Mouse (Mus musculus) liver, postnatal 0 days (tissue): ENCODE measurements at regions not wholly inside any gene's neighbourhood (a gene's known extent, or its start where the extent isn't known, plus 50 kb on each side); places are given as distances from the start of the nearest gene placed in this dataset.

Experiments
- ATAC-seq: fragments of 200-750 bp; cut with Nextera tagmentation; 2 replicates; pipeline ENCODE4 v1.8.0; 2017; ENCODE audit warnings: mild to moderate bottlenecking, moderate library complexity
- DNase-seq: peaks from one replicate; pipeline ENCODE4 v3.0.0-alpha.2; 2016
- H3K27ac ChIP-seq: fragments of 300-500 bp; sonication (generic); 2 replicates; pipeline ENCODE4 v1.5.1; 2014; ENCODE audit warnings: antibody characterized with exemption, moderate library complexity, mild to moderate bottlenecking, low read depth
- H3K27me3 ChIP-seq: fragments of 300-500 bp; sonication (generic); 2 replicates; pipeline ENCODE4 v1.6.1; 2014; ENCODE audit warnings: low read length, control low read depth, mixed read lengths; ENCODE audit not compliant: insufficient read depth
- H3K36me3 ChIP-seq: fragments of 300-500 bp; sonication (generic); replicated peaks from 2 replicates; pipeline ENCODE4 v1.6.1; 2014; ENCODE audit warnings: mild to moderate bottlenecking, control low read depth, low read length, moderate library complexity, mixed read lengths; ENCODE audit not compliant: insufficient read depth
- H3K4me1 ChIP-seq: fragments of 300-500 bp; sonication (generic); 2 replicates; pipeline ENCODE4 v1.6.1; 2014; ENCODE audit warnings: antibody characterized with exemption, mild to moderate bottlenecking, control low read depth; ENCODE audit not compliant: insufficient read depth
- H3K4me2 ChIP-seq: fragments of 300-500 bp; sonication (generic); 2 replicates; pipeline ENCODE4 v1.6.1; 2014; ENCODE audit warnings: low read depth, mild to moderate bottlenecking, low read length, moderate library complexity, mixed read lengths
- H3K4me3 ChIP-seq: fragments of 300-500 bp; sonication (generic); 2 replicates; pipeline ENCODE4 v1.5.1; 2014; ENCODE audit warnings: low read depth, low read length
- H3K9ac ChIP-seq: fragments of 300-500 bp; sonication (generic); replicated peaks from 2 replicates; pipeline ENCODE4 v1.6.1; 2014; ENCODE audit warnings: mild to moderate bottlenecking, moderate library complexity
- H3K9me3 ChIP-seq: fragments of 300-500 bp; sonication (generic); 2 replicates; pipeline ENCODE4 v1.6.1; 2016; ENCODE audit warnings: mild to moderate bottlenecking, control low read depth, low read length, mixed read lengths
- CTCF ChIP-seq: sonication (generic); IDR thresholded peaks from 2 replicates; pipeline ENCODE4 v1.5.1; 2016; ENCODE audit warnings: antibody characterized with exemption, low read depth
- EP300 ChIP-seq: IDR thresholded peaks from 2 replicates; pipeline ENCODE4 v1.6.1; 2016; ENCODE audit warnings: antibody characterized with exemption, low read depth, mild to moderate bottlenecking
- WGBS: fragments of 180-500 bp; shearing (Covaris S2); extraction: QIAGEN DNeasy Blood & Tissue Kit; methylation state at CpG from one replicate; pipeline ENCODE4 v1.1.7; 2014; ENCODE audit not compliant: insufficient replicate concordance; 5-methylcytosine and 5-hydroxymethylcytosine counted together

GRCm38 (mm10) chr1:14570562-14570981 is 1522.6 kb downstream of the 4930444P10Rik start:
- H3K27me3 ChIP-seq: no peaks in the 10 kb centered on the region
- 31% methylated on average over 5 of the region's 5 CpGs for WGBS
- H3K36me3 ChIP-seq: no peaks in the 10 kb centered on the region
- H3K9ac ChIP-seq: no peak overlapping the region
- H3K4me2 ChIP-seq: no peak overlapping the region
- DNase-seq: no peak
- no peak overlapping the region for H3K4me3 ChIP-seq
- no peaks in the 10 kb centered on the region for H3K9me3 ChIP-seq
- ATAC-seq: no peak
- TF ChIP-seq CTCF (peak; percentile 40), EP300 (no peak)
- H3K4me1 ChIP-seq: no peaks in the 10 kb centered on the region
- no peak overlapping the region for H3K27ac ChIP-seq

GRCm38 (mm10) chr1:14570113-14570512 is 1523.0 kb downstream of the 4930444P10Rik start:
- Histone ChIP-seq H3K4me1 (no peaks in the 10 kb centered on the region), H3K9me3 (no peaks in the 10 kb centered on the region), H3K27me3 (no peaks in the 10 kb centered on the region), H3K27ac (no peak overlapping the region), H3K9ac (no peak overlapping the region), H3K36me3 (no peaks in the 10 kb centered on the region), H3K4me2 (no peak overlapping the region), H3K4me3 (no peak overlapping the region)
- ATAC-seq (no peak), DNase-seq (no peak)
- 67% methylated on average over 3 of the region's 3 CpGs for WGBS
- TF ChIP-seq CTCF: no peak
- no peak for TF ChIP-seq EP300

- TF ChIP-seq EP300 (no peak), CTCF (no peak)
- no peaks in the 10 kb centered on the region for H3K4me1 ChIP-seq
- DNase-seq: no peak
- no peak overlapping the region for H3K4me3 ChIP-seq
- H3K9ac ChIP-seq: no peak overlapping the region
- no peak overlapping the region for H3K4me2 ChIP-seq
- 74% methylated on average over 4 of the region's 4 CpGs for WGBS
- no peak for ATAC-seq
- no peaks in the 10 kb centered on the region for H3K9me3 ChIP-seq
- H3K27me3 ChIP-seq: no peaks in the 10 kb centered on the region
- H3K27ac ChIP-seq: no peak overlapping the region
- no peaks in the 10 kb centered on the region for H3K36me3 ChIP-seq
Measured at GRCm38 (mm10) chr1:14567006-14567405, 1526.1 kb downstream of the 4930444P10Rik start.

DNA sequence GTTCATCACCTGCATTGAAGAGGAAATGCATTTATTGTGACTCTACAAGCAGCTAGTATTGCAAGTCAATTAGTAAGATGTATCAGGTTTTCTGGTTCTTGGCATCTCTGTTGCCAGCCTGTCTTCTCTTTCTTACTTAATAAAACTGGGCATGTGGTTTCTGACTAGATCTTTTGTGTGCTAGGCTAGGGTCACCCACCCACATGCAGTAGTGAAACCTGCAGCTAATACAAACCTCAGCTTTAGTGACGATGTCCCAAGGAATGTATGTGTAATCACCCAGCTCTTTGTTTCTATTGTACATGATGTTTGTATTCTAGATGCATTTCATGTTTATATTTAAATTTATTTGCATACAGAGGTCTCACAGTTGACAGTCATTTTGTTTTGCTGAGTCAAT is 1526.7 kb downstream of the 4930444P10Rik start:
- Histone ChIP-seq H3K36me3 (no peaks in the 10 kb centered on the region), H3K9ac (no peak overlapping the region), H3K27ac (no peak overlapping the region), H3K4me2 (no peak overlapping the region), H3K4me3 (no peak overlapping the region), H3K27me3 (no peaks in the 10 kb centered on the region), H3K9me3 (no peaks in the 10 kb centered on the region), H3K4me1 (no peaks in the 10 kb centered on the region)
- WGBS: 83% methylated on average over 1 of the region's 1 CpGs
- ATAC-seq: no peak
- DNase-seq: no peak
- no peak for TF ChIP-seq EP300
- no peak for TF ChIP-seq CTCF
